Mouse (Mus musculus) MN1 (cell line): ENCODE measurements around the gene Gsk3a.

ENCODE experiments used
- DNase-seq: peaks from one replicate; pipeline ENCODE4 v3.0.0-alpha.2; 2016; ENCODE audit warnings: low spot score

Gene Gsk3a

DNA sequence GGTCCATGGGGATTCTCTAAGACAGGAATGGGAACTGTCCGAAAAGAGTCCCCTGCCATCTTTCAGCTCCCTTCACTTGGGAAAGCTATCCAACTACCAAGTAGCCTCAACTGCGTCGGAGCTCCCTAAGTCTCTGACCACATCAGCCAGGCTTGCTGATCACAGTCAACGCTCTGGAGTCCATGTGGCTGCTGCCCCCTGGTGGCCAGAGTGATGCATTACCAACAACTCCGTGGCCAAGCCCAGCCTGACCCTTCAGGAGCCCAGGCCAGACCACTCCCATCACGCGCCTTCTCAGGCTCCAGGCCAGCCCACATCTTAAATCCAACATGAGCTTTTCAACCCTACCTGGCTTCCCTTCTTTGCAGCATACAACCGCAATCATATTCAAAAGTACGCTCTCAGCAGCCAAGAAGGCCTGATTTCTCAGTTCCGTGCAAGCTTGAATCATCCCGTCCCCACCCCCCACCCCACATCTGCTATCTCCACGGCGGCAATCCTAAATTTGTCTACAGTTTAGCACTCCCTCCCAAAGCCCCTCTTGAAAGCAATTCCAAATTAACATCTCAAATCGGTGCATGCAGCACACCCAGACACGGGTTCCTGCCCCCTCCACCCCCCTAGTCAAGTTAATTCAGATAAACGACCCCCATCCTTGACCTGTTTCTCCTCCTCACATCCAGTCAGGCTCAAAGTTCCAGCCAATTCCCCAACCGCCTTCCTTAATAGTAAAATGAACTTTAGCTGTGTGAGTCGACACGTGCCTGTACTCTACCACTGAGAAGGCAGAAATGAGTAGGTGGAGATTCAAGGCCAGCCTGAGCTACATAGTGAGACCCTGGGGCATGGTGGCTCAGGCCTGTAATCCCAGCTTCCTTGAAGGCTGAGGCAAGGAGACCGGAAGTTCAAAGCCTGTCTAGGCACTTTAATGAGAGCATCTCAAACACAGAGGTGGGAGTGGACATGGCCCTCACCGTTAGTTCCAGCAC lies 49.7 kb downstream of the Gsk3a start:
- peak; percentile 94 for DNase-seq

- peak; percentile 51 for DNase-seq
Observed at GRCm38 (mm10) chr7:25184091-25184490, 53.6 kb downstream of the Gsk3a start.

DNA sequence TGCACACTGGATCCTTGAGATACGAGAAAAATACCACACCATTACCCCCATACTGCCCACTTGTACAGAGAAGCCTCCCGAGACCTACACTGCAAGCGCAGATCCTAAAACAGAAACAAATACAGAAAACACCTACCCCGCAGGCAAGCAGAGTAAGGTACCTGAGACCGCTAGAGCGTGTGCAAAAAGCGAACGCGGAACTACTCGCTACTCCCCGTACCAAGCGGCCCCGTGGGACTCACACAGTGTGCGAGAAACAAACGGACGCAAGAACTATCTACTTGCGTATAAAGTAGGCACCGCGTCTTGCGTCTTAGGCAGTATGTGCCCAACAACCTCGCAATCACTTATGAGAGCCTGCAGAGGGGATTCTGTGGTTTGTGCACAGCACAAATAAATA lies 55.8 kb downstream of the Gsk3a start:
- no peak for DNase-seq

DNA sequence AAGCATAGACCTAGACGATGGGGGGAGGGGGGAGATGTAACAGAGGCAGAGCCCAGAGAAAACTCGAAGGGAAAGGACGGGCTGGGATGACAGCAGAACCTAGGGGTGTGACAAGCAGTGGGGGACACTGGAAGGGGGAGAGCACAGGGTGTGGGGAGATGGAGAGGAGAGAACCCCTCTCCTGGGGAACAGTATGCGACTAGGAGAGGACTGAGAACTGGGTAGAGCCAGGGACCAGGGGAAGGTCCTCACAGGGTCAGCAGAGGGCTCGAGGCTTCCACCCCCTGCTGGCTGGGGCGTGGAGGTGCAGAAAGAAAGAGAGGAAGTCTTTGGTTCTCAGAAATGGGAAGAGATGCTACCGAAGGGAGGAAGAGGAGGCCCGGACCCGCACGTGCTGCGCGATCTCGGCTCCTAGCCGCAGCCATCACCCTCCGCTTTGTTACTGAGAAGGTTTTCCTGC lies 56.3 kb downstream of the Gsk3a start:
- peak; percentile 74 for DNase-seq

- no peak for DNase-seq
Observed at GRCm38 (mm10) chr7:25180512-25180911, 57.1 kb downstream of the Gsk3a start.

DNA sequence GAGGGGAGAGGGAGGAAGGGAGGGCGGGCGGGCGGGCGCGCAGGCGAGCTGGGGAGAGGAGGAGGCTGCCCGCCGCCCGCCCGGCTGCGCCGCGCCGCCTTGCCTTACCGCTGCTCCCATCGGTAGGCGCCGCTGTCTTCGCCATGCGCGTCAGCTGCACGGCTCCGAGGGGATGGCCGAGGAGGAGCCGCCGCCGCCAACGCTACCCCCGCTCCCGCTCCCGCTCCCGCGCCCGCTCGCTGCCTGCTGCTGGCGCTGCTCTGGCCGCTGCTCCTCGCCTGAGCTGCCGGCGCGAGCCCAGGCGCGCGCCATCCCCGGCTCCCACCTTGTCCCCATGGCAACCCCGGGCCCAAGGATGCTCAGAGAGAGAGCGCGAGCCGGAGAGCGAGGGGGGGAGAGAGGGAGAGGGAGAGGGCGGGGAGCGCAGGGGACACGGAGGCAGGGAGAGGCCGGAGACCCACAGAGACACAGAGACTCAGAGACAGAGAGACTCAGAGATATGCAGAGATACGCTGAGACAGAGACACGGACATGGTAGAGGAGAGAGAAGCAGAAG lies 58.0 kb downstream of the Gsk3a start, which contains the start of gene Pou2f2:
TSS of gene Pou2f2 (minus strand) at position 121 of the 556 bp plus-strand sequence.
- DNase-seq: peak; percentile 92

- DNase-seq: no peak
Observed at GRCm38 (mm10) chr7:25178787-25179605, 58.7 kb downstream of the Gsk3a start.

DNA sequence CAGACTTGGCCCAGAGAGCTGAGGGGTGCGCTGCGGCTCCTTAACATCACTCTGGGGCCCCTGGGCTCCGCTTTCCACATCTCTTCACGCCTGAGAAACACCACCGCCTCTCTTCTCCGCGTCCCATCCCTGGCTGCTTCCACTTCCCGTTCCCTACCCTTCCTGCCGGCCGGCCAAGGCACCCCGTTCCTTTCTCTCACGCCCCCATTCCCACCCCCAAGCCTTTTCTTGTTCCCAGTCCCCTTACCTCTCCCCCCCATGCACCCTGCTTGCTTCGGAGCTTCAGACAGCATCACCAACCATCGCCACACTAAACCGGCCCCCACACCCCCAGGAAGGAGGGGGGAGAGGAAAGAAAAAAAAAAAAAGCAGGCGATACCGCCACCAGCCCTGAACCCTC lies 59.3 kb downstream of the Gsk3a start:
- DNase-seq: no peak
